Comparison of ENCODE assay signal across 8 mouse cellular contexts in the genomic region with DNA sequence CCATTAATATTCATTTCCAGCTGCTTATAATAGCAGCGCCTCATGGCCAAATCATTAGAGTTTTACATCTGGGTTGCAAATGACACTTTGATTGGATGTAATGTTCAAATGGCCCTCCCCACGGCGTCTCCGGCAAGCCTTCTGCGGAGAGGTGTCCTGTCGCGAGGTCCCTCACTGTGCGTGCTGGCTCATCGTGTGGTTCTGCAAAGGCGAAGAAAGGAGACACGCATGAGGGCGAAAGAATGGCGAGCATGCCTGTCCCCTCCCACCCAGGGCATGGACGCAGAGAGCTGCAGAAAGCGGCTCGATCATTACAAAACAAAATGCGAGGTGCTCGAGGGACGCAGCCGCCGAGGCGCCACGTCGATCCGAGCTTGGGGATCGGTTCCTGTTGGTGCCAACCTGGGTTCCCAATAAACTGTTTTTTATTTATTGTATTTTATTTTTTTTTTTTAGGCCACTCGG.
DNase-seq lines count a peak whose midpoint lies in the region; ATAC-seq and TF ChIP-seq lines count a peak whose summit lies in the region.

No protein-coding gene starts in this region.

- peak overlapping the region; percentile 60 for H3K4me2 ChIP-seq in forebrain, embryonic 13.5 days
- peak overlapping the region; percentile 71 for H3K4me2 ChIP-seq in limb, embryonic 13.5 days (replicated peaks)

- 1% methylated on average over 27 of the region's 27 CpGs for WGBS in forebrain, embryonic 13.5 days
- WGBS in limb, embryonic 13.5 days, result 4% methylated on average over 27 of the region's 27 CpGs

- peaks cover 2% of the 10 kb centered on the region; the same call in 1 of the 2 replicates for H3K36me3 ChIP-seq in ES-E14 (ENCODE audit: control insufficient read depth, insufficient read depth, low read length, poor library complexity, severe bottlenecking)
- H3K36me3 ChIP-seq in forebrain, embryonic 13.5 days (ENCODE audit: poor library complexity, severe bottlenecking), result no peaks in the 10 kb centered on the region
- peaks cover 6% of the 10 kb centered on the region for H3K36me3 ChIP-seq in limb, embryonic 13.5 days

- peak overlapping the region; percentile 51 to 62; a peak in 3 of 4 replicates for H3K4me3 ChIP-seq in ES-E14 (ENCODE audit: insufficient read depth in 1 of 2, low read depth in 1 of 2, low read length in 2 of 2, poor library complexity in 1 of 2, severe bottlenecking in 1 of 2)
- peak overlapping the region; percentile 31 for H3K4me3 ChIP-seq in forebrain, embryonic 13.5 days
- H3K4me3 ChIP-seq in limb, embryonic 13.5 days, result peak overlapping the region; percentile 35

- no peak overlapping the region for H3K27ac ChIP-seq in ES-E14 (ENCODE audit: insufficient read depth, low read depth, low read length, poor library complexity, severe bottlenecking)
- peak overlapping the region; percentile 87 for H3K27ac ChIP-seq in forebrain, embryonic 13.5 days
- H3K27ac ChIP-seq in limb, embryonic 13.5 days, result no peak overlapping the region

- H3K9me3 ChIP-seq in ES-E14 (ENCODE audit: control insufficient read depth, insufficient read depth, low read depth, low read length), result no peaks in the 10 kb centered on the region
- H3K9me3 ChIP-seq in forebrain, embryonic 13.5 days (replicated peaks), result no peaks in the 10 kb centered on the region
- no peaks in the 10 kb centered on the region for H3K9me3 ChIP-seq in limb, embryonic 13.5 days

- ATAC-seq in cerebellum, adult (ENCODE audit: insufficient number of reproducible peaks, low FRiP score, low TSS enrichment), result no peak
- no peak for ATAC-seq in forebrain, embryonic 13.5 days
- ATAC-seq in limb, embryonic 13.5 days (ENCODE audit: low FRiP score, low read depth), result no peak
- no peak for ATAC-seq in erythroblast, adult 5-6 weeks (replicated peaks; ENCODE audit: low FRiP score, poor library complexity, severe bottlenecking)

- in situ Hi-C loops in ES-E14 (cut with MboI; ENCODE audit: low sequenced_read_pairs in 2 of 2, unreplicated experiment in 2 of 2), result no loop called here

- DNase-seq in cerebellum, adult 11-12 months, result peak; percentile 58
- no peak for DNase-seq in ES-E14 (ENCODE audit: low read depth, low spot score)
- DNase-seq in spleen, postnatal 36 days (ENCODE audit: low spot score in 2 of 2), result peak; percentile 78 to 79
- DNase-seq in left cerebral cortex, postnatal 14 days (ENCODE audit: low spot score in 2 of 2), result no peak

- H3K27me3 ChIP-seq in forebrain, embryonic 13.5 days, result peaks cover 19% of the 10 kb centered on the region
- H3K27me3 ChIP-seq in limb, embryonic 13.5 days, result peaks cover 28% of the 10 kb centered on the region

- H3K9ac ChIP-seq in ES-E14 (ENCODE audit: insufficient read depth, low read depth, low read length, poor library complexity, severe bottlenecking), result peak overlapping the region; percentile 35; the same call in 1 of the 2 replicates
- H3K9ac ChIP-seq in forebrain, embryonic 13.5 days, result peak overlapping the region; percentile 64
- H3K9ac ChIP-seq in limb, embryonic 13.5 days, result peak overlapping the region; percentile 60

- intact Hi-C loops in left cerebral cortex, postnatal 14 days (cut with DNase I), result no loop called here

- peaks cover 0 to 12% of the 10 kb centered on the region in 2 experiments; a peak in 1 of 4 replicates for H3K4me1 ChIP-seq in ES-E14 (ENCODE audit: control insufficient read depth in 2 of 2, insufficient read depth in 2 of 2, low read length in 2 of 2, poor library complexity in 1 of 2)
- H3K4me1 ChIP-seq in forebrain, embryonic 13.5 days, result peaks cover 66% of the 10 kb centered on the region
- H3K4me1 ChIP-seq in limb, embryonic 13.5 days, result peaks cover 45% of the 10 kb centered on the region

TF ChIP-seq in ES-E14, 5 proteins besides CTCF, POLR2A, EP300 and RAD21:
- TF ChIP-seq MAFK (IDR thresholded peaks at IDR 0.05; ENCODE audit: insufficient read depth, low read depth, low read length) (no peak), ZNF384 (IDR thresholded peaks at IDR 0.05; ENCODE audit: low read depth, low read length) (no peak), HCFC1 (IDR thresholded peaks at IDR 0.05; ENCODE audit: borderline replicate concordance, insufficient read depth, low read length) (no peak), CHD2 (IDR thresholded peaks at IDR 0.05; ENCODE audit: low read depth, low read length) (no peak), ZC3H11A (IDR thresholded peaks at IDR 0.05; ENCODE audit: borderline replicate concordance, low read depth, low read length) (no peak)

Comparison
In these comparisons a context has a peak if more than half of its experiments do, and no peak if none do; other contexts are left out.
1. DNase-seq: peak in cerebellum, adult 11-12 months (single experiment) and spleen, postnatal 36 days (2 of 2); none in ES-E14 (single experiment) and left cerebral cortex, postnatal 14 days (0 of 2).
2. Peak in every context shown above with its lines, with median percentiles within 50 percentile points of each other: H3K4me3 ChIP-seq and H3K9ac ChIP-seq.